Comparison of ENCODE assay signal across 15 mouse cellular contexts in the genomic region with DNA sequence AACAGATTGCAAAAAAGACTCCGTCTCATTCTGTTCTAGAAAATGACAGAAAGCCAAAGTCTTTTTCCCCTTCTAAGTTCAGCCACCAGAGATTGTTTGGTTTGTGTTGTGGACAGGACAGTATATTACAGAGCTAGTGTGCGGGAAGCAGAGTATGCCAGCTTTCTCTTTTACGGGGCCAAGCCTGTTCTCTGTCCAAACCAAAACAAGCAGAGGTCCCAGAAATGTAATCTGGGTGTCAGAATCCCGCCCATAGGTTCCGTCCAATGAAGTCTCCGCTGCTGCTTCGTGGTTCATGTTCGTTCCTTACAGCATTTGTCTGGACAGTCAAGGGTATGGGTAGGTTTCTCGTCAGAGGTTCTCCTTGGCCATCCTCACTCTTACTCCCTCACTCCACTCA.
DNase-seq lines count a peak whose midpoint lies in the region.
"Had no signal": no experiment of that assay in that cellular context is flagged by ENCODE, and none has a peak within 500 bp of the region (broad histone marks: within the 10 kb centered on the region; RNA-seq: fewer than 3 reads in every experiment).

No protein-coding gene starts in this region.

- DNase-seq in gastrocnemius, adult 18-20 months (ENCODE audit: low spot score) = peak; percentile 25
- DNase-seq in gastrocnemius, postnatal 36 days = no peak
- DNase-seq in heart, adult 11 months = peak; percentile 92
- DNase-seq in heart, postnatal 36 days = no peak
- DNase-seq in lung, postnatal 10 days = peak; percentile 43
- no peak for DNase-seq in lung, adult 18-20 months
- DNase-seq in lung, postnatal 4 days = peak; percentile 15 to 33
- no peak for DNase-seq in lung, postnatal 14 days
- DNase-seq: adrenal gland, adult 8-10 months; adrenal gland, postnatal 25 days; cerebellum, adult 11-12 months; cerebellum, adult 8-10 months; cerebellum, postnatal 10 days; cerebellum, postnatal 36 days; embryo, embryonic 11 days had no signal

- intact Hi-C loops in gastrocnemius, postnatal 36 days (cut with DNase I) = no loop called here
- intact Hi-C loops in heart, postnatal 36 days (cut with DNase I) = no loop called here

Comparison
In these comparisons a context has a peak if more than half of its experiments do, and no peak if none do; other contexts are left out.
1. DNase-seq: peak in gastrocnemius, adult 18-20 months (single experiment), heart, adult 11 months (single experiment), lung, postnatal 10 days (single experiment) and lung, postnatal 4 days (2 of 2); none in gastrocnemius, postnatal 36 days (0 of 2), heart, postnatal 36 days (0 of 2), lung, adult 18-20 months (0 of 2) and lung, postnatal 14 days (single experiment).